Mouse (Mus musculus) intestine, embryonic 14.5 days (tissue): Measurements from ENCODE around the gene Hsf5. TPM values are rescaled to one million over a fixed set of nuclear protein-coding genes. Genes with fewer than 3 reads are reported as not detected.
A peak's percentile ranks its signal among the peaks of the same experiment; 100 is the strongest.

Source experiments
- ATAC-seq: fragments of 200-750 bp; cut with Nextera tagmentation; replicated peaks from 2 replicates; pipeline ENCODE4 v1.8.0; 2017; ENCODE audit warnings: low read depth, moderate number of reproducible peaks, moderate TSS enrichment, moderate library complexity; ENCODE audit not compliant: low FRiP score, low TSS enrichment
- DNase-seq: peaks from one replicate; pipeline ENCODE4 v3.0.0-alpha.2; 2018; ENCODE audit warnings: low spot score
- H3K27ac ChIP-seq: fragments of 300-500 bp; sonication (generic); 2 replicates; pipeline ENCODE4 v1.5.1; 2014; ENCODE audit warnings: low read depth, mild to moderate bottlenecking, control low read depth
- H3K27me3 ChIP-seq: fragments of 300-500 bp; sonication (generic); replicated peaks from 2 replicates; pipeline ENCODE4 v1.6.1; 2014; ENCODE audit warnings: low read length, control low read depth; ENCODE audit not compliant: control insufficient read depth, insufficient read depth
- H3K36me3 ChIP-seq: fragments of 300-500 bp; sonication (generic); 2 replicates; pipeline ENCODE4 v1.6.1; 2014; ENCODE audit warnings: low read length, control low read depth; ENCODE audit not compliant: control insufficient read depth, insufficient read depth
- H3K4me1 ChIP-seq: fragments of 300-500 bp; sonication (generic); replicated peaks from 2 replicates; pipeline ENCODE4 v1.6.1; 2014; ENCODE audit warnings: low read length, control low read depth, mixed read lengths; ENCODE audit not compliant: control insufficient read depth, insufficient read depth
- H3K4me2 ChIP-seq: fragments of 300-500 bp; sonication (generic); 2 replicates; pipeline ENCODE4 v1.6.1; 2014; ENCODE audit warnings: low read length
- H3K4me3 ChIP-seq: fragments of 300-500 bp; sonication (generic); 2 replicates; pipeline ENCODE4 v1.5.1; 2014; ENCODE audit warnings: low read depth, low read length, control low read depth, mixed read lengths
- H3K9ac ChIP-seq: fragments of 300-500 bp; sonication (generic); 2 replicates; pipeline ENCODE4 v1.6.1; 2014; ENCODE audit warnings: mild to moderate bottlenecking, low read length
- H3K9me3 ChIP-seq: fragments of 300-500 bp; sonication (generic); 2 replicates; pipeline ENCODE4 v1.6.1; 2016; ENCODE audit warnings: low read length, control low read depth; ENCODE audit not compliant: control insufficient read depth
- WGBS: fragments of 180-500 bp; shearing (Covaris S2); extraction: QIAGEN DNeasy Blood & Tissue Kit; methylation state at CpG from one replicate; pipeline ENCODE4 v1.1.7; 2014; 5-methylcytosine and 5-hydroxymethylcytosine counted together
- polyA plus RNA-seq: library from polyadenylated mRNA; unstranded; fragments of >200 nt; fragmentation: Nextera tagmentation; extraction: Ambion mirVana; gene quantifications from 2 replicates; pipeline ENCODE4 v1.2.1, GENCODE M21; 2014

Hsf5 gene
- polyA plus RNA-seq, 1 experiment from 2014 or later = 0.38 TPM

GRCm38 (mm10) chr11:87642865-87643264 is 25.9 kb downstream of the Hsf5 start:
- 0 out of 2 replicates have a peak, but pooled peaks cover 2% of the 10 kb centered on the region for H3K4me1 ChIP-seq
- DNase-seq (no peak), ATAC-seq (no peak)
- H3K27me3 ChIP-seq = no peaks in the 10 kb centered on the region
- H3K4me2 ChIP-seq = no peak overlapping the region
- no peak overlapping the region for H3K27ac ChIP-seq
- H3K9ac ChIP-seq = no peak overlapping the region
- no peaks in the 10 kb centered on the region for H3K9me3 ChIP-seq
- H3K4me3 ChIP-seq = no peak overlapping the region
- H3K36me3 ChIP-seq = no peaks in the 10 kb centered on the region

GRCm38 (mm10) chr11:87654693-87655092 is 37.7 kb downstream of the Hsf5 start:
- no peak overlapping the region for H3K4me2 ChIP-seq
- ATAC-seq (no peak), DNase-seq (no peak)
- WGBS = 71% methylated on average over 5 of the region's 5 CpGs
- H3K27me3 ChIP-seq = no peaks in the 10 kb centered on the region
- H3K9me3 ChIP-seq = no peaks in the 10 kb centered on the region
- H3K4me1 ChIP-seq = no peaks in the 10 kb centered on the region
- no peak overlapping the region for H3K9ac ChIP-seq
- no peak overlapping the region for H3K27ac ChIP-seq
- no peak overlapping the region for H3K4me3 ChIP-seq
- no peaks in the 10 kb centered on the region for H3K36me3 ChIP-seq

GRCm38 (mm10) chr11:87659216-87659615 is 42.3 kb downstream of the Hsf5 start:
- ATAC-seq (no peak), DNase-seq (no peak)
- no peaks in the 10 kb centered on the region; the same call in 1 of the 2 replicates for H3K27me3 ChIP-seq
- H3K4me2 ChIP-seq = no peak overlapping the region
- H3K4me3 ChIP-seq = no peak overlapping the region
- 62% methylated on average over 7 of the region's 7 CpGs for WGBS
- H3K36me3 ChIP-seq = no peaks in the 10 kb centered on the region
- no peaks in the 10 kb centered on the region for H3K9me3 ChIP-seq
- H3K4me1 ChIP-seq = no peaks in the 10 kb centered on the region
- H3K27ac ChIP-seq = no peak overlapping the region
- no peak overlapping the region for H3K9ac ChIP-seq

GRCm38 (mm10) chr11:87662407-87662806 is 45.4 kb downstream of the Hsf5 start, which contains the start of gene Rnf43:
TSS of gene Rnf43 (plus strand) at chr11:87662722.
- peak; percentile 96 for DNase-seq
- H3K9me3 ChIP-seq = no peaks in the 10 kb centered on the region
- 0% methylated on average over 8 of the region's 8 CpGs for WGBS
- peak within 1 kb of the TSS; percentile 59 for H3K9ac ChIP-seq
- no peaks in the 10 kb centered on the region for H3K36me3 ChIP-seq
- peak within 1 kb of the TSS; percentile 38 for H3K4me3 ChIP-seq
- H3K4me1 ChIP-seq = no peaks in the 10 kb centered on the region
- peak; percentile 93 for ATAC-seq
- peak within 1 kb of the TSS; percentile 69 for H3K27ac ChIP-seq
- H3K4me2 ChIP-seq = peak within 1 kb of the TSS; percentile 47
- no peaks in the 10 kb centered on the region; the same call in 1 of the 2 replicates for H3K27me3 ChIP-seq

- peak overlapping the region; percentile 59 for H3K9ac ChIP-seq
- no peaks in the 10 kb centered on the region for H3K4me1 ChIP-seq
- H3K4me2 ChIP-seq = peak overlapping the region; percentile 47
- peak overlapping the region; percentile 38 for H3K4me3 ChIP-seq
- no peaks in the 10 kb centered on the region for H3K36me3 ChIP-seq
- H3K9me3 ChIP-seq = no peaks in the 10 kb centered on the region
- no peaks in the 10 kb centered on the region; the same call in 1 of the 2 replicates for H3K27me3 ChIP-seq
- no peak for DNase-seq
- peak overlapping the region; percentile 69 for H3K27ac ChIP-seq
- WGBS = 12% methylated on average over 14 of the region's 14 CpGs
- ATAC-seq = 0 out of 2 replicates have a peak, but pooled peaks have one; percentile 36
These were observed 45.9 kb downstream of the Hsf5 start for GRCm38 (mm10) chr11:87662822-87663221.

GRCm38 (mm10) chr11:87663948-87664347 is 47.0 kb downstream of the Hsf5 start:
- H3K4me2 ChIP-seq = peak overlapping the region; percentile 47
- H3K9me3 ChIP-seq = no peaks in the 10 kb centered on the region
- peak overlapping the region; percentile 59 for H3K9ac ChIP-seq
- ATAC-seq (no peak), DNase-seq (no peak)
- WGBS = 49% methylated on average over 6 of the region's 6 CpGs
- H3K4me1 ChIP-seq = no peaks in the 10 kb centered on the region
- H3K27ac ChIP-seq = no peak overlapping the region
- no peaks in the 10 kb centered on the region; the same call in 1 of the 2 replicates for H3K27me3 ChIP-seq
- H3K4me3 ChIP-seq = peak overlapping the region; percentile 38
- no peaks in the 10 kb centered on the region for H3K36me3 ChIP-seq

- ATAC-seq (no peak), DNase-seq (peak; percentile 71)
- no peaks in the 10 kb centered on the region for H3K9me3 ChIP-seq
- peak overlapping the region; percentile 59 for H3K9ac ChIP-seq
- H3K4me3 ChIP-seq = peak overlapping the region; percentile 38
- H3K27me3 ChIP-seq = no peaks in the 10 kb centered on the region; the same call in 1 of the 2 replicates
- no peaks in the 10 kb centered on the region for H3K4me1 ChIP-seq
- WGBS = 70% methylated on average over 12 of the region's 12 CpGs
- no peaks in the 10 kb centered on the region for H3K36me3 ChIP-seq
- 0 out of 2 replicates have a peak overlapping the region, but pooled peaks have one; percentile 7 for H3K27ac ChIP-seq
- H3K4me2 ChIP-seq = peak overlapping the region; percentile 47
These were observed 47.6 kb downstream of the Hsf5 start for GRCm38 (mm10) chr11:87664521-87664920.

- DNase-seq (no peak), ATAC-seq (no peak)
- Histone ChIP-seq H3K36me3 (no peaks in the 10 kb centered on the region), H3K4me3 (peak overlapping the region; percentile 31), H3K4me2 (peak overlapping the region; percentile 35), H3K4me1 (no peaks in the 10 kb centered on the region), H3K27me3 (no peaks in the 10 kb centered on the region; the same call in 1 of the 2 replicates), H3K9ac (peak overlapping the region; percentile 39), H3K9me3 (no peaks in the 10 kb centered on the region), H3K27ac (no peak overlapping the region)
- 67% methylated on average over 6 of the region's 6 CpGs for WGBS
These were observed 48.3 kb downstream of the Hsf5 start for GRCm38 (mm10) chr11:87665224-87665623.

GRCm38 (mm10) chr11:87665658-87666057 is 48.7 kb downstream of the Hsf5 start:
- H3K27me3 ChIP-seq = no peaks in the 10 kb centered on the region; the same call in 1 of the 2 replicates
- no peaks in the 10 kb centered on the region for H3K9me3 ChIP-seq
- H3K4me2 ChIP-seq = peak overlapping the region; percentile 35
- DNase-seq = no peak
- WGBS = 61% methylated on average over 2 of the region's 2 CpGs
- H3K36me3 ChIP-seq = no peaks in the 10 kb centered on the region
- no peak for ATAC-seq
- H3K4me3 ChIP-seq = peak overlapping the region; percentile 31
- peak overlapping the region; percentile 39 for H3K9ac ChIP-seq
- no peak overlapping the region for H3K27ac ChIP-seq
- no peaks in the 10 kb centered on the region for H3K4me1 ChIP-seq
